Comparison of ENCODE assay signal across 9 mouse cellular contexts in genomic region chr5:136186723-136187122, GRCm38 (mm10). TPM values are rescaled to one million over a fixed set of nuclear protein-coding genes. Genes with fewer than 3 reads are reported as not detected.
A peak's percentile ranks its signal among the peaks of the same experiment; 100 is the strongest.
DNase-seq lines count a peak whose midpoint lies in the region; ATAC-seq and TF ChIP-seq lines count a peak whose summit lies in the region.
"Had no signal": no experiment of that assay in that cellular context is flagged by ENCODE, and none has a peak within 500 bp of the region (broad histone marks: within the 10 kb centered on the region; RNA-seq: fewer than 3 reads in every experiment).

No protein-coding gene starts in this region.

- H3K79me3 ChIP-seq in C2C12 (ENCODE audit: low read depth) = peaks cover 5% of the 10 kb centered on the region

- no peaks in the 10 kb centered on the region for H3K27me3 ChIP-seq in heart, adult 2 months (ENCODE audit: control insufficient read depth, insufficient read depth, low read length)
- no peaks in the 10 kb centered on the region for H3K27me3 ChIP-seq in C2C12 (ENCODE audit: control insufficient read depth, insufficient read depth, insufficient read length)
- H3K27me3 ChIP-seq in thymus, adult 2 months (ENCODE audit: control insufficient read depth, insufficient read depth, low read length) = no peaks in the 10 kb centered on the region
- H3K27me3 ChIP-seq: limb, embryonic 15.5 days had no signal

- H3K9ac ChIP-seq in heart, adult 2 months (ENCODE audit: low read depth, low read length) = no peak overlapping the region
- H3K9ac ChIP-seq: limb, embryonic 15.5 days had no signal

- no peaks in the 10 kb centered on the region for H3K36me3 ChIP-seq in heart, adult 2 months (ENCODE audit: control insufficient read depth, insufficient read depth, low read length)
- peaks cover 79% of the 10 kb centered on the region for H3K36me3 ChIP-seq in C2C12 (ENCODE audit: control insufficient read depth, insufficient read depth)
- peaks cover 48% of the 10 kb centered on the region for H3K36me3 ChIP-seq in thymus, adult 2 months (ENCODE audit: control insufficient read depth, insufficient read depth, low read length)

- H3K4me1 ChIP-seq in heart, adult 2 months (ENCODE audit: control insufficient read depth, insufficient read depth, low read length) = no peaks in the 10 kb centered on the region
- peaks cover 1% of the 10 kb centered on the region; the same call in 1 of the 2 replicates for H3K4me1 ChIP-seq in bone marrow, adult 2 months (ENCODE audit: control insufficient read depth, insufficient read depth, low read length)
- H3K4me1 ChIP-seq in thymus, adult 2 months (replicated peaks; ENCODE audit: control insufficient read depth, insufficient read depth, low read length) = no peaks in the 10 kb centered on the region
- H3K4me1 ChIP-seq: limb, embryonic 15.5 days had no signal

- peak; percentile 89 for ATAC-seq in monocyte, adult 5-6 weeks (replicated peaks; ENCODE audit: insufficient number of reproducible peaks, low FRiP score, low TSS enrichment, poor library complexity, severe bottlenecking)

- WGBS in heart, adult 2 months = 34% methylated on average over 4 of the region's 4 CpGs
- 19% methylated on average over 4 of the region's 4 CpGs for WGBS in bone marrow, adult 2 months
- WGBS in thymus, adult 2 months = 25% methylated on average over 4 of the region's 4 CpGs

- no peaks in the 10 kb centered on the region for H3K79me2 ChIP-seq in heart, adult 2 months (replicated peaks; ENCODE audit: control insufficient read depth, insufficient read depth, low read length)
- peaks cover 17% of the 10 kb centered on the region for H3K79me2 ChIP-seq in C2C12 (ENCODE audit: control insufficient read depth, insufficient read depth)

- peak; percentile 91 for TF ChIP-seq CTCF in heart, adult 2 months (IDR thresholded peaks at IDR 0.05)
- peak; percentile 40 for TF ChIP-seq CTCF in C2C12 (IDR thresholded peaks at IDR 0.05; ENCODE audit: control insufficient read depth, insufficient read depth, insufficient read length)
- peak; percentile 95 for TF ChIP-seq CTCF in bone marrow, adult 2 months (IDR thresholded peaks at IDR 0.05; ENCODE audit: control insufficient read depth, insufficient read depth, low read length)
- TF ChIP-seq CTCF in thymus, adult 2 months (IDR thresholded peaks at IDR 0.05; ENCODE audit: borderline replicate concordance, control insufficient read depth, extremely low read depth, insufficient read depth, low read length, poor library complexity) = peak; percentile 80; the same call in 1 of the 2 replicates

- TF ChIP-seq POLR2A in heart, adult 2 months (IDR thresholded peaks at IDR 0.05; ENCODE audit: insufficient read depth, low read depth, low read length) = no peak
- TF ChIP-seq POLR2A in bone marrow, adult 2 months (IDR thresholded peaks at IDR 0.05; ENCODE audit: borderline replicate concordance, control insufficient read depth, low read depth, low read length) = no peak
- no peak for TF ChIP-seq POLR2A in thymus, adult 2 months (IDR thresholded peaks at IDR 0.05; ENCODE audit: control insufficient read depth, extremely low read depth, insufficient read depth, low read length, poor library complexity)

- no peak overlapping the region for H3ac ChIP-seq in C2C12 (ENCODE audit: control insufficient read depth, insufficient read length, low read depth)

- peak; percentile 89; the same call in 1 of the 2 replicates for TF ChIP-seq EP300 in heart, adult 2 months (IDR thresholded peaks at IDR 0.05; ENCODE audit: insufficient read depth, low read depth, low read length)

- DNase-seq in heart, adult 2 months = peak; percentile 59
- no peak for DNase-seq in heart, adult 11 months
- peak; percentile 51 for DNase-seq in gastrocnemius, postnatal 10 days
- peak; percentile 51 to 70 for DNase-seq in layer of hippocampus, postnatal 14 days (ENCODE audit: low spot score in 2 of 2)
- DNase-seq in thymus, adult 2 months = peak; percentile 76

- intact Hi-C loops in heart, adult 2 months (cut with DNase I) = loop anchor here (1.0 to 5.0 kb wide), 2 partner anchors 48 to 139 kb away; no protein-coding TSS in a partner anchor

- no peak overlapping the region for H3K27ac ChIP-seq in heart, adult 2 months
- no peak overlapping the region for H3K27ac ChIP-seq in bone marrow, adult 2 months (ENCODE audit: control insufficient read depth, insufficient read depth, low read depth, low read length, poor library complexity)
- no peak overlapping the region for H3K27ac ChIP-seq in thymus, adult 2 months (ENCODE audit: control insufficient read depth, insufficient read depth, low read length)
- H3K27ac ChIP-seq: limb, embryonic 15.5 days had no signal

- no peak overlapping the region for H3K4me3 ChIP-seq in heart, adult 2 months
- H3K4me3 ChIP-seq in C2C12 (ENCODE audit: insufficient read depth, poor library complexity, severe bottlenecking) = no peak overlapping the region
- H3K4me3 ChIP-seq in bone marrow, adult 2 months (replicated peaks; ENCODE audit: control insufficient read depth, low read depth, low read length) = no peak overlapping the region
- no peak overlapping the region for H3K4me3 ChIP-seq in thymus, adult 2 months (ENCODE audit: control insufficient read depth, insufficient read depth, low read length)
- H3K4me3 ChIP-seq: limb, embryonic 15.5 days had no signal

TF ChIP-seq in C2C12, 6 proteins besides CTCF, POLR2A, EP300 and RAD21:
- TF ChIP-seq MYOG (IDR thresholded peaks at IDR 0.05; ENCODE audit: control insufficient read depth, extremely low read depth, insufficient read length) (no peak), MYOD1 (IDR thresholded peaks at IDR 0.05; ENCODE audit: control insufficient read depth, insufficient read length, low read depth) (no peak), MAX (IDR thresholded peaks at IDR 0.05) (no peak), FOSL1 (IDR thresholded peaks at IDR 0.05; ENCODE audit: insufficient read depth, low read length, poor library complexity, severe bottlenecking) (no peak), USF1 (IDR thresholded peaks at IDR 0.05; ENCODE audit: low read depth) (no peak), CEBPB (IDR thresholded peaks at IDR 0.05; ENCODE audit: low read depth) (no peak)
TF ChIP-seq in C2C12: peak in this region for 0.

RNA-seq across cellular contexts. Expression of gene Prkrip1, which starts 12.0 kb away (rescaled TPM):
- total RNA-seq in heart, adult 2 months (2021) = 10 to 100 TPM; 16.8 to 19.0 TPM
- polyA plus RNA-seq in heart, adult 2 months (2012; rRNA removed) = 8.2 and 9.2 TPM in 2 replicates
- polyA plus RNA-seq in C2C12 (2012; fragmentation: generic; extraction: Trizol) = 53.5 TPM
- 40.9 and 47.7 TPM in 2 replicates for polyA plus RNA-seq in bone marrow, adult 2 months (2011; ENCODE audit: insufficient read depth, insufficient read length, low replicate concordance, missing spikeins)
- total RNA-seq in gastrocnemius, postnatal 10 days (2021) = 10 to 100 TPM; 26.9 to 28.2 TPM
- 10 to 100 TPM; 39.9 to 41.5 TPM for total RNA-seq in layer of hippocampus, postnatal 14 days (2021)
- 11.6 to 44.1 TPM (median 27.7 TPM) in 3 replicates for total RNA-seq in monocyte, adult 5-6 weeks (2017)
- polyA plus RNA-seq in thymus, adult 2 months (2012; rRNA removed) = 15.9 and 20.7 TPM in 2 replicates

RNA-seq across cellular contexts. Expression of gene Orai2, which starts 16.2 kb away (rescaled TPM):
- total RNA-seq in heart, adult 2 months (2021) = 1 to 10 TPM in 1 of 2 experiments, under 1 TPM in 1; 0.76 to 1.6 TPM
- 2.9 and 5.5 TPM in 2 replicates for polyA plus RNA-seq in heart, adult 2 months (2012; rRNA removed)
- 37.8 TPM for polyA plus RNA-seq in C2C12 (2012; fragmentation: generic; extraction: Trizol)
- polyA plus RNA-seq in bone marrow, adult 2 months (2011; ENCODE audit: insufficient read depth, insufficient read length, low replicate concordance, missing spikeins) = 13.1 and 33.3 TPM in 2 replicates
- total RNA-seq in gastrocnemius, postnatal 10 days (2021) = 1 to 10 TPM; 4.9 to 7.8 TPM
- 100 to 1,000 TPM; 124 to 127 TPM for total RNA-seq in layer of hippocampus, postnatal 14 days (2021)
- total RNA-seq in monocyte, adult 5-6 weeks (2017) = 49.2 to 68.3 TPM (median 57.3 TPM) in 3 replicates
- 276 and 292 TPM in 2 replicates for polyA plus RNA-seq in thymus, adult 2 months (2012; rRNA removed)

RNA-seq across cellular contexts. Expression of gene Alkbh4, which starts 50.8 kb away (rescaled TPM):
- 1 to 10 TPM; 5.3 to 6.4 TPM for total RNA-seq in heart, adult 2 months (2021)
- polyA plus RNA-seq in heart, adult 2 months (2012; rRNA removed) = 6.2 and 9.7 TPM in 2 replicates
- 7.0 TPM for polyA plus RNA-seq in C2C12 (2012; fragmentation: generic; extraction: Trizol)
- polyA plus RNA-seq in bone marrow, adult 2 months (2011; ENCODE audit: insufficient read depth, insufficient read length, low replicate concordance, missing spikeins) = 8.8 and 14.2 TPM in 2 replicates
- total RNA-seq in gastrocnemius, postnatal 10 days (2021) = 1 to 10 TPM; 5.0 to 6.2 TPM
- 1 to 10 TPM; 8.4 to 10.0 TPM for total RNA-seq in layer of hippocampus, postnatal 14 days (2021)
- total RNA-seq in monocyte, adult 5-6 weeks (2017) = 8.4 to 14.0 TPM (median 11.1 TPM) in 3 replicates
- polyA plus RNA-seq in thymus, adult 2 months (2012; rRNA removed) = 54.2 and 55.2 TPM in 2 replicates

RNA-seq across cellular contexts. Expression of gene Lrwd1, which starts 50.8 kb away (rescaled TPM):
- total RNA-seq in heart, adult 2 months (2021) = 1 to 10 TPM; 5.4 to 5.5 TPM
- 11.5 and 12.3 TPM in 2 replicates for polyA plus RNA-seq in heart, adult 2 months (2012; rRNA removed)
- polyA plus RNA-seq in C2C12 (2012; fragmentation: generic; extraction: Trizol) = 52.1 TPM
- polyA plus RNA-seq in bone marrow, adult 2 months (2011; ENCODE audit: insufficient read depth, insufficient read length, low replicate concordance, missing spikeins) = 41.9 and 61.5 TPM in 2 replicates
- total RNA-seq in gastrocnemius, postnatal 10 days (2021) = 1 to 10 TPM; 4.9 to 7.4 TPM
- total RNA-seq in layer of hippocampus, postnatal 14 days (2021) = 10 to 100 TPM; 15.1 to 18.5 TPM
- 20.4 to 31.1 TPM (median 22.4 TPM) in 3 replicates for total RNA-seq in monocyte, adult 5-6 weeks (2017)
- polyA plus RNA-seq in thymus, adult 2 months (2012; rRNA removed) = 136 and 138 TPM in 2 replicates

RNA-seq across cellular contexts. Expression of gene Sh2b2, which starts 59.6 kb away (rescaled TPM):
- total RNA-seq in heart, adult 2 months (2021) = under 1 TPM; 0.55 to 0.80 TPM
- polyA plus RNA-seq in heart, adult 2 months (2012; rRNA removed) = 2.2 and 6.7 TPM in 2 replicates
- polyA plus RNA-seq in C2C12 (2012; fragmentation: generic; extraction: Trizol) = 9.6 TPM
- polyA plus RNA-seq in bone marrow, adult 2 months (2011; ENCODE audit: insufficient read depth, insufficient read length, low replicate concordance, missing spikeins) = 5.1 and 6.3 TPM in 2 replicates
- total RNA-seq in gastrocnemius, postnatal 10 days (2021) = 10 to 100 TPM; 10.3 to 11.5 TPM
- total RNA-seq in layer of hippocampus, postnatal 14 days (2021) = 1 to 10 TPM; 8.7 to 9.5 TPM
- 9.8 to 17.4 TPM (median 10.7 TPM) in 3 replicates for total RNA-seq in monocyte, adult 5-6 weeks (2017)
- 16.1 and 20.7 TPM in 2 replicates for polyA plus RNA-seq in thymus, adult 2 months (2012; rRNA removed)

Comparison
In these comparisons a context has a peak if more than half of its experiments do, and no peak if none do; other contexts are left out.
1. CTCF ChIP-seq: peak in every context shown above with its lines; median percentile 95 in bone marrow, adult 2 months; 91 in heart, adult 2 months; 80 in thymus, adult 2 months; 40 in C2C12.